Mouse (Mus musculus): Measurements from ENCODE around the gene Sorcs1. TPM values are rescaled to one million over a fixed set of nuclear protein-coding genes. Genes with fewer than 3 reads are reported as not detected.

The Sorcs1 gene
- polyA plus RNA-seq, 1 experiment from 2014 or later: 2.8 TPM

- Histone ChIP-seq H3K4me1 (replicated peaks; ENCODE audit: insufficient read depth, low read length) (no peaks in the 10 kb centered on the region), H3K27ac (no peak overlapping the region), H3K27me3 (ENCODE audit: insufficient read depth, low read length) (no peaks in the 10 kb centered on the region), H3K9ac (ENCODE audit: low read depth, low read length) (no peak overlapping the region), H3K4me3 (replicated peaks; ENCODE audit: low read depth, low read length) (no peak overlapping the region), H3K4me2 (ENCODE audit: low read length) (no peak overlapping the region), H3K36me3 (ENCODE audit: insufficient read depth, low read length) (no peaks in the 10 kb centered on the region), H3K9me3 (replicated peaks; ENCODE audit: low read length) (no peaks in the 10 kb centered on the region)
- TF ChIP-seq CTCF (IDR thresholded peaks at IDR 0.05; ENCODE audit: low read depth): no peak
- no peak for ATAC-seq (replicated peaks; ENCODE audit: low FRiP score, low read depth)
- peak; percentile 42 for DNase-seq (ENCODE audit: low spot score)
- WGBS: 56% methylated on average over 4 of the region's 4 CpGs
These were observed 572.4 kb downstream of the Sorcs1 start for GRCm38 (mm10) chr19:50105842-50106585.

Small RNA genes lying within 50 kb of the gene (microRNA-seq; reads per million reads assigned to microRNA genes)
- not detected for gene Gm27749

Measured in kidney, postnatal 0 days (tissue).